ENCODE assay signal across 25 mouse cellular contexts in genomic region chr14:117552776-117553175, GRCm38 (mm10).
DNase-seq lines count a peak whose midpoint lies in the region; ATAC-seq lines count a peak whose summit lies in the region.
"Had no signal": no experiment of that assay in that cellular context is flagged by ENCODE, and none has a peak within 500 bp of the region (broad histone marks: within the 10 kb centered on the region; RNA-seq: fewer than 3 reads in every experiment).

No protein-coding gene starts in this region.

- no peaks in the 10 kb centered on the region for H3K9me3 ChIP-seq in embryonic facial prominence, embryonic 11.5 days (replicated peaks; ENCODE audit: control insufficient read depth, low read length)
- no peaks in the 10 kb centered on the region for H3K9me3 ChIP-seq in embryonic facial prominence, embryonic 10.5 days
- H3K9me3 ChIP-seq: embryonic facial prominence, embryonic 15.5 days; hindbrain, embryonic 12.5 days; hindbrain, embryonic 15.5 days had no signal

- no peaks in the 10 kb centered on the region for H3K4me1 ChIP-seq in embryonic facial prominence, embryonic 11.5 days (ENCODE audit: control insufficient read depth, insufficient read depth, low read length)
- H3K4me1 ChIP-seq in embryonic facial prominence, embryonic 10.5 days: peaks cover 6% of the 10 kb centered on the region; the same call in 1 of the 2 replicates
- H3K4me1 ChIP-seq: embryonic facial prominence, embryonic 15.5 days; hindbrain, embryonic 12.5 days; hindbrain, embryonic 15.5 days had no signal

- no peak overlapping the region for H3K27ac ChIP-seq in embryonic facial prominence, embryonic 11.5 days (replicated peaks; ENCODE audit: low read depth, low read length)
- H3K27ac ChIP-seq in embryonic facial prominence, embryonic 10.5 days (replicated peaks): no peak overlapping the region
- H3K27ac ChIP-seq: embryonic facial prominence, embryonic 15.5 days; gastrocnemius, adult 2 months; hindbrain, embryonic 12.5 days; hindbrain, embryonic 15.5 days had no signal

- H3K27me3 ChIP-seq in embryonic facial prominence, embryonic 11.5 days (ENCODE audit: control insufficient read depth, insufficient read depth, low read length): no peaks in the 10 kb centered on the region
- no peaks in the 10 kb centered on the region for H3K27me3 ChIP-seq in embryonic facial prominence, embryonic 10.5 days (replicated peaks; ENCODE audit: low read depth, poor library complexity, severe bottlenecking)
- H3K27me3 ChIP-seq: embryonic facial prominence, embryonic 15.5 days; hindbrain, embryonic 12.5 days; hindbrain, embryonic 15.5 days had no signal

- ATAC-seq in embryonic facial prominence, embryonic 11.5 days (replicated peaks; ENCODE audit: insufficient number of reproducible peaks, low FRiP score, low TSS enrichment, low read depth): no peak
- no peak for ATAC-seq in megakaryocyte-erythroid progenitor cell, adult 5-6 weeks (replicated peaks; ENCODE audit: low FRiP score, low TSS enrichment, poor library complexity, severe bottlenecking)
- ATAC-seq: activated CD4-positive, CD25-positive, alpha-beta regulatory T cell, adult 4 months; CD4-positive, CD25-positive, alpha-beta regulatory T cell, adult 4 months; forebrain, embryonic 14.5 days; forebrain, postnatal 0 days; intestine, postnatal 0 days had no signal

- H3K9ac ChIP-seq in embryonic facial prominence, embryonic 11.5 days (replicated peaks; ENCODE audit: low read length): no peak overlapping the region
- H3K9ac ChIP-seq: embryonic facial prominence, embryonic 15.5 days; forebrain, postnatal 0 days; hindbrain, embryonic 12.5 days; hindbrain, embryonic 15.5 days had no signal

- H3K36me3 ChIP-seq in embryonic facial prominence, embryonic 11.5 days (replicated peaks; ENCODE audit: control insufficient read depth, insufficient read depth, low read depth, low read length): no peaks in the 10 kb centered on the region
- no peaks in the 10 kb centered on the region for H3K36me3 ChIP-seq in embryonic facial prominence, embryonic 10.5 days (replicated peaks)
- H3K36me3 ChIP-seq: embryonic facial prominence, embryonic 15.5 days; hindbrain, embryonic 12.5 days; hindbrain, embryonic 15.5 days had no signal

- H3K4me3 ChIP-seq in embryonic facial prominence, embryonic 11.5 days (ENCODE audit: low read depth, low read length): no peak overlapping the region
- H3K4me3 ChIP-seq in embryonic facial prominence, embryonic 10.5 days: no peak overlapping the region
- H3K4me3 ChIP-seq: embryonic facial prominence, embryonic 15.5 days; gastrocnemius, adult 2 months; hindbrain, embryonic 12.5 days; hindbrain, embryonic 15.5 days had no signal

- DNase-seq in embryonic facial prominence, embryonic 11.5 days (ENCODE audit: low spot score): peak; percentile 55
- no peak for DNase-seq in embryonic facial prominence, embryonic 10.5 days (ENCODE audit: low spot score)
- DNase-seq in heart, adult 9 months (ENCODE audit: low spot score in 2 of 2): peak; percentile 18 to 28
- no peak for DNase-seq in heart, postnatal 4 days
- peak; percentile 9 for DNase-seq in 3T3-L1 (ENCODE audit: low read depth, low spot score)
- DNase-seq in embryo, embryonic 10.5 days (ENCODE audit: low spot score): peak; percentile 52
- no peak for DNase-seq in spleen, postnatal 10 days (ENCODE audit: low spot score in 2 of 2)
- DNase-seq: adrenal gland, adult 8-10 months; adrenal gland, postnatal 25 days; cerebellum, adult 18-20 months; cerebellum, adult 9-10 months; cerebellum, postnatal 14 days; forebrain, postnatal 0 days; gastrocnemius, adult 2 months; gastrocnemius, postnatal 14 days; kidney, adult 2 months had no signal

- no peak overlapping the region for H3K4me2 ChIP-seq in embryonic facial prominence, embryonic 11.5 days (ENCODE audit: low read depth, low read length)
- H3K4me2 ChIP-seq: embryonic facial prominence, embryonic 15.5 days; heart, embryonic 11.5 days; hindbrain, embryonic 12.5 days; hindbrain, embryonic 15.5 days had no signal

Comparison
In these comparisons a context has a peak if more than half of its experiments do, and no peak if none do; other contexts are left out.
1. DNase-seq: peak in embryonic facial prominence, embryonic 11.5 days (single experiment), heart, adult 9 months (2 of 2), 3T3-L1 (single experiment) and embryo, embryonic 10.5 days (single experiment); none in embryonic facial prominence, embryonic 10.5 days (single experiment), heart, postnatal 4 days (single experiment) and spleen, postnatal 10 days (0 of 2).